Mouse (Mus musculus) heart, embryonic 11.5 days (tissue): ENCODE measurements around the gene Immt. TPM values are rescaled to one million over a fixed set of nuclear protein-coding genes. Genes with fewer than 3 reads are reported as not detected.
A peak's percentile ranks its signal among the peaks of the same experiment; 100 is the strongest.

Experiments
- ATAC-seq: fragments of 200-750 bp; cut with Nextera tagmentation; replicated peaks from 2 replicates; pipeline ENCODE4 v1.8.0; 2017; ENCODE audit warnings: moderate library complexity; ENCODE audit not compliant: insufficient number of reproducible peaks, low FRiP score, low TSS enrichment
- H3K27ac ChIP-seq: fragments of 300-500 bp; sonication (generic); 2 replicates; pipeline ENCODE4 v1.5.1; 2014; ENCODE audit warnings: mild to moderate bottlenecking, low read depth, low read length
- H3K27me3 ChIP-seq: fragments of 300-500 bp; sonication (generic); 2 replicates; pipeline ENCODE4 v1.6.1; 2014; ENCODE audit warnings: mild to moderate bottlenecking, low read length, mixed read lengths; ENCODE audit not compliant: control insufficient read depth, insufficient read depth
- H3K36me3 ChIP-seq: fragments of 300-500 bp; sonication (generic); 2 replicates; pipeline ENCODE4 v1.6.1; 2014; ENCODE audit warnings: mild to moderate bottlenecking, low read length, moderate library complexity, mixed read lengths; ENCODE audit not compliant: control insufficient read depth, insufficient read depth
- H3K4me1 ChIP-seq: fragments of 300-500 bp; sonication (generic); 2 replicates; pipeline ENCODE4 v1.6.1; 2014; ENCODE audit warnings: low read length; ENCODE audit not compliant: control insufficient read depth, insufficient read depth
- H3K4me2 ChIP-seq: fragments of 300-500 bp; sonication (generic); 2 replicates; pipeline ENCODE4 v1.6.1; 2014; ENCODE audit warnings: mild to moderate bottlenecking, moderate library complexity
- H3K4me3 ChIP-seq: fragments of 300-500 bp; sonication (generic); 2 replicates; pipeline ENCODE4 v1.5.1; 2014; ENCODE audit warnings: low read depth, low read length
- H3K9ac ChIP-seq: fragments of 300-500 bp; sonication (generic); 2 replicates; pipeline ENCODE4 v1.6.1; 2014; ENCODE audit warnings: mild to moderate bottlenecking, low read depth, low read length, moderate library complexity
- H3K9me3 ChIP-seq: fragments of 300-500 bp; sonication (generic); replicated peaks from 2 replicates; pipeline ENCODE4 v1.6.1; 2016; ENCODE audit warnings: low read length; ENCODE audit not compliant: control insufficient read depth
- WGBS: fragments of 180-500 bp; shearing (Covaris S2); extraction: QIAGEN DNeasy Blood & Tissue Kit; methylation state at CpG from one replicate; pipeline ENCODE4 v1.1.7; 2014; ENCODE audit not compliant: insufficient replicate concordance; 5-methylcytosine and 5-hydroxymethylcytosine counted together
- polyA plus RNA-seq: library from polyadenylated mRNA; unstranded; fragments of >200 nt; fragmentation: Nextera tagmentation; extraction: Ambion mirVana; gene quantifications from 2 replicates; pipeline ENCODE4 v1.2.1, GENCODE M21; 2014

Immt gene
- polyA plus RNA-seq, result 284 and 294 TPM in 2 replicates

- Histone ChIP-seq H3K4me1 (peaks cover 5% of the 10 kb centered on the region; the same call in 1 of the 2 replicates), H3K4me2 (peak within 1 kb of the TSS; percentile 84), H3K9me3 (no peaks in the 10 kb centered on the region), H3K4me3 (peak within 1 kb of the TSS; percentile 67), H3K27me3 (no peaks in the 10 kb centered on the region), H3K9ac (peak within 1 kb of the TSS; percentile 80), H3K36me3 (no peaks in the 10 kb centered on the region), H3K27ac (peak within 1 kb of the TSS; percentile 80)
- under 1% methylated on average over 62 of the region's 64 CpGs for WGBS
- ATAC-seq, result peak; percentile 99
Observed at GRCm38 (mm10) chr6:71830690-71831580, at the start of gene Immt. TSS of gene Immt (plus strand) at chr6:71831331.

DNA sequence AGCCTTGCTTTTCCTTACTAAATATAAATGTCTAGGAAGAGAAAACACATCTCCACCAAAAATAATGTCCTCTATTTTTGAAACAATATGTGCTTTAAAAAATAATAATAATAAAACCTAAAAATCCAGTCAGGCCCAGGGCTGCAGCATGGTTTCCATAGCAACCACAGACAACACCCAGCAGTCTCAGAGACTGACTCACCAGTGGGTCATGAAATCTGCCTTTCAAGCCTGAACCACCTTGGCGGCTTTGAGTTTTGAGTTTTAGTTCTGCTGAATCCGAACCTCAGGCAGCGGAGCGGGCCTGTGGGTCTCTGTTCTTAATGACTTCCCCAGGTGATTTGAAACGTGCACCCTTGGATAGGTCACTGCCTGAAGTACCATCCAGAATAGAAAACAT is 48.0 kb upstream of the Immt start:
- no peak overlapping the region for H3K4me3 ChIP-seq
- no peaks in the 10 kb centered on the region for H3K27me3 ChIP-seq
- H3K4me2 ChIP-seq, result no peak overlapping the region
- no peak overlapping the region for H3K27ac ChIP-seq
- H3K9ac ChIP-seq, result no peak overlapping the region
- H3K4me1 ChIP-seq, result peaks cover 3% of the 10 kb centered on the region; the same call in 1 of the 2 replicates
- 88% methylated on average over 5 of the region's 5 CpGs for WGBS
- no peak for ATAC-seq
- no peaks in the 10 kb centered on the region for H3K9me3 ChIP-seq
- H3K36me3 ChIP-seq, result peaks cover 3% of the 10 kb centered on the region; the same call in 1 of the 2 replicates

DNA sequence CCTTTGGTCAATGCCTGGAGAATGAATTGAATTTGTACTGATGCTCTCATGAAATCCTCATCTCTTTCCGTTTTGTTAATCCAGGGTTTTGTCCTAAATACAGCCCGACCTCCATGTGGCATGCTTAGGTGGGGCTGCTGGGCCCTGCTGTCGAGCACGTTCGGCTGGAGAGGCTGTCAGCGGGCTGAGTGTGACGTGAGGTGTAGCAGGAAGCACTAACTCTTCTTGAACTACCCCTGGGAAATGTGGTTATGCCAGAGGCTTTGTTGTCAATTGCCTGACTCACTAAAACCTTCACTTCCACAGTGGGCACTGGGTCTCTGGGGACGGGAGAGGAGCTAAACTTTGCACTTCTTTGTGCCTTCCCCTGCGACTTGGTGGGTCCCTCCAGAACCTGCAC is 42.8 kb upstream of the Immt start:
- peaks cover 7% of the 10 kb centered on the region for H3K4me1 ChIP-seq
- no peak overlapping the region for H3K9ac ChIP-seq
- H3K9me3 ChIP-seq, result no peaks in the 10 kb centered on the region
- H3K27ac ChIP-seq, result peak overlapping the region; percentile 66
- no peak for ATAC-seq
- no peak overlapping the region for H3K4me2 ChIP-seq
- H3K36me3 ChIP-seq, result peaks cover 3% of the 10 kb centered on the region; the same call in 1 of the 2 replicates
- no peaks in the 10 kb centered on the region for H3K27me3 ChIP-seq
- 45% methylated on average over 9 of the region's 9 CpGs for WGBS
- H3K4me3 ChIP-seq, result no peak overlapping the region

DNA sequence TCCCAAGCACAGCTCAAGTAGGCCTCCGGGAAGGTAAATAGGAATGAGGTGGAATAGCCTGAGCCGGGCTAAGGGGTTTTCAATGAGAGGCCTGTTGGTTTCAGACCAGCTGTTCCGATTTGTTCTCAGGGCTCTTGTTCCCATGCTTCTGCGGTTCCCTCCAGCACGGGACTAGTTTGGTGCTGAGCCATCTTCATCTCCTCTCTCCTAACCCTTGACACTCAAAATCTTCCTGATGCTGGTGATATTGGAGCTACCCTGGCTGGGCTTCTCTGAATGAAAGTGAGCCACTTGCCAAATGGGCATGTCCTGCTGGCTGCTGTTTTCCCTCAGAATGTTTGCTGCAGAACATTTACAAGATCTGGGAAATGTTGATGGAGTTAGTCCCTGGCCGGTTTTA is 39.4 kb upstream of the Immt start:
- peaks cover 9% of the 10 kb centered on the region for H3K4me1 ChIP-seq
- ATAC-seq, result no peak
- no peak overlapping the region for H3K4me3 ChIP-seq
- no peak overlapping the region for H3K4me2 ChIP-seq
- no peak overlapping the region for H3K9ac ChIP-seq
- WGBS, result 77% methylated on average over 6 of the region's 6 CpGs
- H3K9me3 ChIP-seq, result no peaks in the 10 kb centered on the region
- no peak overlapping the region for H3K27ac ChIP-seq
- H3K36me3 ChIP-seq, result 0 out of 2 replicates have a peak, but pooled peaks cover 2% of the 10 kb centered on the region
- H3K27me3 ChIP-seq, result no peaks in the 10 kb centered on the region

GRCm38 (mm10) chr6:71799391-71799790 is 31.7 kb upstream of the Immt start:
- no peak overlapping the region for H3K4me3 ChIP-seq
- H3K4me1 ChIP-seq, result peaks cover 18% of the 10 kb centered on the region
- no peak overlapping the region for H3K4me2 ChIP-seq
- no peak overlapping the region for H3K27ac ChIP-seq
- ATAC-seq, result no peak
- H3K9me3 ChIP-seq, result no peaks in the 10 kb centered on the region
- 69% methylated on average over 3 of the region's 3 CpGs for WGBS
- no peaks in the 10 kb centered on the region for H3K27me3 ChIP-seq
- no peak overlapping the region for H3K9ac ChIP-seq
- H3K36me3 ChIP-seq, result 0 out of 2 replicates have a peak, but pooled peaks cover 2% of the 10 kb centered on the region

DNA sequence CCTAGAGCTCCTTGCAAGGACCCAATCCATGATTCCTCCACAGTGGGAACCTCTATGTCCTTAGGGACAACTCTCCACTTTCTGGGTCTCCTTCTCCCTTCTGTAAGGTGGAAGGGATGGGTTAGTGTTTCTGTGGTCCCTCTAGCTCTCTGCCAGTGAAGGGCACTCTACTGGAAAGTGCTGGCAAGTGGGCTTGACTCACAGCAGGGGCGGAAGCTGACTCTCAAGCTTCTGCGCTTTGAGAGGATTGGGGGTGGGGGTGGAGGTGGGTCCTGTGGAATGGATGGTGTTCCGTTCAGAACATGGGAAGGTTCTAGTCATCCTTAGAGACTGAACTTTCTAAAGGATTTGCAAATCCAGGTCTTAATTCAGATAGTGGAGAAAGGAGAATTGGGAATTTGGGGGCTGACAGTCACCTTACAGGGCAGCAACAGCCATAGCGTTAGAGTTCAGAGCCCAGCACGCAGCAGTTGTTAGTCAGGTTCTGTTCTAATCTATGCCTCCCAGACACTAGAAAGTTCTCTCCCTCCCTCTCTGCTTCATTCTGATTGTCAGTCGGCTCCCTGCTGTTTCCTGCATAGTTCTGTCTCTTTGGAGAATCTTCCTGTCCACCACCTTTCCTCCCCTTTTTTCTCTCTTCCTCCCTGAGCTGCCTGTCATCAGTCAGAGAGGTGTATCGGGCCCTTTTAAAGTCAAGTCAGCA is 30.0 kb upstream of the Immt start:
- Histone ChIP-seq H3K36me3 (no peaks in the 10 kb centered on the region), H3K27me3 (no peaks in the 10 kb centered on the region), H3K4me2 (peak overlapping the region; percentile 37; the same call in 1 of the 2 replicates), H3K9ac (0 out of 2 replicates have a peak overlapping the region, but pooled peaks have one; percentile 10), H3K9me3 (no peaks in the 10 kb centered on the region), H3K4me3 (no peak overlapping the region), H3K4me1 (peaks cover 23% of the 10 kb centered on the region), H3K27ac (peak overlapping the region; percentile 57)
- ATAC-seq, result peak; percentile 63
- WGBS, result 44% methylated on average over 7 of the region's 7 CpGs

GRCm38 (mm10) chr6:71801714-71802094 is 29.4 kb upstream of the Immt start:
- ATAC-seq, result no peak

DNA sequence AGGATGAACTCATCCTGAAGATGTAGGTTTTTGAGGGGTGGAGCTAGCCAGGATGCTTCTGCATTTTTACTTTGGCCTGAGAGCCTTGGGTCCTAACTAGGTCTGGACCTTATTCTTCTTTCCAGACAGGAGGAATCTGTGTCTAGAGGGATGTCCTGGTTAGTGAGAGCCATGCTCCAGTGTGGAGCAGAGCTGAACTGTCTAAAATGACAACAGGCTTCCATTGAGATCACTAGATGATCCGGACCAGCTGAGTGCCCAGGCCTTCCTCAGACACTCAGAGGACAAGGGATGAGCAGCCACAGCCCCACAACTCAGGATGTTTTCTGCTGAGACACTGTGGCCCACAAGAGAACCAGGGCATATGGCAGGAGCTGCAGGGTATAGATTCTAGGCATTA is 27.5 kb upstream of the Immt start:
- H3K27me3 ChIP-seq, result no peaks in the 10 kb centered on the region
- H3K36me3 ChIP-seq, result no peaks in the 10 kb centered on the region
- no peak overlapping the region for H3K4me3 ChIP-seq
- no peak for ATAC-seq
- no peak overlapping the region for H3K9ac ChIP-seq
- 81% methylated on average over 1 of the region's 1 CpGs for WGBS
- H3K4me2 ChIP-seq, result no peak overlapping the region
- no peak overlapping the region for H3K27ac ChIP-seq
- H3K9me3 ChIP-seq, result no peaks in the 10 kb centered on the region
- peaks cover 21% of the 10 kb centered on the region for H3K4me1 ChIP-seq

More at GRCm38 (mm10) chr6:71801714-71802094, 29.4 kb upstream of the Immt start:
- H3K36me3 ChIP-seq, result no peaks in the 10 kb centered on the region
- H3K4me2 ChIP-seq, result peak overlapping the region; percentile 37
- H3K27me3 ChIP-seq, result no peaks in the 10 kb centered on the region
- 0 out of 2 replicates have a peak overlapping the region, but pooled peaks have one; percentile 10 for H3K9ac ChIP-seq
- peaks cover 21% of the 10 kb centered on the region for H3K4me1 ChIP-seq
- WGBS, result 65% methylated on average over 10 of the region's 10 CpGs
- H3K9me3 ChIP-seq, result no peaks in the 10 kb centered on the region
- H3K4me3 ChIP-seq, result no peak overlapping the region
- H3K27ac ChIP-seq, result peak overlapping the region; percentile 57
